Mouse (Mus musculus) colon, adult 2 months (tissue): ENCODE measurements around the gene Cltb. TPM values are rescaled to one million over a fixed set of nuclear protein-coding genes. Genes with fewer than 3 reads are reported as not detected.

Experiments used
- polyA plus RNA-seq: library from polyadenylated mRNA; depleted of rRNA; stranded (reverse); fragments of >200 nt; gene quantifications from 2 replicates; pipeline ENCODE4 v1.2.3, GENCODE M21; 2012; rRNA removed

Gene Cltb
- polyA plus RNA-seq: 124 and 148 TPM in 2 replicates

DNA sequence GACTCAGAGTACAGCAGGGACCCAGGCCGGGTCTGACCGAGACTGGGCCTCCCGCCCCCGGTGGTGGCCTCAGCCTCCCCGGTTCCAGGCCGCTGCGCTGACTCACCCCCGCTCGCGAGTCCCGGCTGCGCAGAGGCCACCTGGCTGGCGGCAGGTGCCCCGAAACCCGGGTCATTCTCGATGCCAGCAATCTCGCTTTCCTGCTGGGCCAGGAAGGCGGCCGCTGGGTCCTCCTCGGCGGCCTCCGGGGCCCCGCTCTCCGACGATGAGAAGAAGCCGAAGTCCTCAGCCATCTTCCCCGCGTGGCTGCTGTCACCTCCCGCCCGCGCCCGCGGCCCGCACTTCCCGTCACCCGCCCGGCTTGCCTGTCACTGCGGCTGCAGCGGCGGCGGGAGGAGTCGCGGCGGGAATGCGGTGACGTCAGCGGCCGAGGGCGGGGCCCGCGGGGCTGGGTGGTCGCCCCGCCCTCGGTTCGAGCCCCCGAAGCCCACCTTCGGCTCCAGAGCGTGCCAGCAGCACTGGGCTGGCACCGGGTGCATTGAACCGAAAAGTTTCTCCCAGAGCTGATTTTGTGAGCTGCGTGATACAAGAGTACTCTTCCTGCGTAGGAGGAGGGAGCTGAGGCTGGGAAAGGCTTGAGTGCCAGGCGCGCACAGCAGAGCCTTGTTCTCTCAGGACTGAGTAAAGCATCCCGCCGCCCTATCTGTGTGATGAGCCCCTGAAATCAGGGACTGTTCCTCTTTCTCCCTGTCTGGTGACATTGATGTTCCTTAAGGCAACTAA is at the start of gene Cltb:
Gene Cltb, minus strand, starts transcription at position 373 of the 783 bp plus-strand sequence.

DNA sequence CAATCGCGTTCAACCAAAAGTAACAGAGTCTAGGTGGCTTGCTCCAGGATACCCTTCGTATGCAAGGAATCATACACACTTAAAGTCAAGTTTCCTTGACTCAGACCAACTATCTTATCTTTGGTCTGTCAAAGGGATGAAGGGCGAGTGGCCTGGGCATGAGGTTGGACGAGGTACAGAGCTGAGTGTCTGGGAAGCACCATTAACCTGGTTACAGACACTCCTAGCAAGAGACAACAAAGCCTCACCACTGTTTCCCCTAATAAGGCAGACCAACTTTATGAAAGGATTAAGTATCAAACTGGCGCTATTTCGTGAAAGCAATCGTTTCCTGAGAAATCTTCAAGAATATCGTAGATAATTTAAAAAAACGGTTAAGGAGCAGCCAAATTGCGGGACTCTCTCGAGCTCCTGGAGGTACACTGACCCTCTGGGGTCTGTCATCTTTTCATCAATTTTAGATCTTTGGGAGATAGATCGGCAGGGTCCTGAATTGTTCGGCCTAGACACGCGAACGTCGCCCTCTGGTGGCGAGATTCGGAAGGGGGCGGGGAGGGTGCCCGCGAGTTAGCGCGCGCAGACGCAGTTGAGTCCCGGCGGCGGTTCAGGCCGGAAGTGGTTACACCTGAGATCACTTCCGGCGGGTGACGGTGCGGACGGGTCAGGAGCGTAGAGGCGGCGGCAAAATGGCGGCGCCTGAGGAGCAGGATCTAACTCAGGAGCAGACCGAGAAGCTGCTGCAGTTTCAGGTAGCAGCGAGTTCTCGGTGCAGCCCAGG is 10.2 kb upstream of the Cltb start, which contains the start of gene Faf2:
Gene Faf2, plus strand, starts transcription at position 630 of the 778 bp plus-strand sequence.

DNA sequence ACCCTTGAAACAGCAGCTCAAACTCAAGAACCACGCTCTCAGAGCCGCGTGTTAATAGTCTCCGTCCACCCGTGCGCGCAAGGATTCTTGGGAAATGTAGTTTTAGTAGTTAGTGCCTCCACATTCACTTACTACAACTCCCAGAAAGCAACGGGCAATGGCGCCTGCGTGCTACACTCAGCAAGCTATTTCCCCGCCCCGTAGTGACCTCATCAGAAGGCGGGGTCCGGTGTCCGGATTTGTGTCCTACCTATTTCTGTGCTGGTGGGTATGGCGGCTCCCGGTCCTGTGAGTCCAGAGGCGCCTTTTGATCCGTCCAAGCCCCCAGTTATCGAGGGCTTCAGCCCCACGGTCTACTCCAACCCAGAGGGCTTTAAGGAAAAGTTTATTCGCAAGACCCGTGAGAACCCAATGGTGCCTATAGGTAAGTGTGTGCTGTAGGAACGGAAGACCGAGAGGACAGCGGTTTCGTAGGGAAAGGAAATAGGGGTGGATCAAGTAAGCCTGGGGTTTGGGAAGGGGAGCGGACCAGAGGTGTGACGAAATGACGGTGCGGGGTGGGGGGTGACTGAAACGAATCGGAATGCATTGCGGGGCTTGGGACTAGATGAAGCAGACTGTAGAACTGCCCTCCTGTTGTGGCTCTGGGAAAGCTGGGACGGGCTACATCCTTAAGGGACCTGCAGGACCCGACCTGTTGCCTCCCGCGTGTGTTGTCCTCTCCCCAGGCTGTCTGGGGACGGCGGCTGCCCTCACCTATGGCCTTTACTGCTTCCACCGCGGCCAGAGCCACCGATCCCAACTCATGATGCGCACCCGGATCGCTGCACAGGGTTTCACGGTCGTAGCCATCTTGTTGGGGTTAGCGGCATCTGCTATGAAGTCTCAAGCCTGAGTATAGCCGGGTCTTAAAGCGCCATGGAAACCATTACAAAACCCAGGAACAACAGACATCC is 20.9 kb downstream of the Cltb start, which contains the start of the genes Nop16 and Higd2a:
Gene Nop16, minus strand, starts transcription at position 95 of the 956 bp plus-strand sequence.
Gene Higd2a, plus strand, starts transcription at position 212 of the 956 bp plus-strand sequence.

DNA sequence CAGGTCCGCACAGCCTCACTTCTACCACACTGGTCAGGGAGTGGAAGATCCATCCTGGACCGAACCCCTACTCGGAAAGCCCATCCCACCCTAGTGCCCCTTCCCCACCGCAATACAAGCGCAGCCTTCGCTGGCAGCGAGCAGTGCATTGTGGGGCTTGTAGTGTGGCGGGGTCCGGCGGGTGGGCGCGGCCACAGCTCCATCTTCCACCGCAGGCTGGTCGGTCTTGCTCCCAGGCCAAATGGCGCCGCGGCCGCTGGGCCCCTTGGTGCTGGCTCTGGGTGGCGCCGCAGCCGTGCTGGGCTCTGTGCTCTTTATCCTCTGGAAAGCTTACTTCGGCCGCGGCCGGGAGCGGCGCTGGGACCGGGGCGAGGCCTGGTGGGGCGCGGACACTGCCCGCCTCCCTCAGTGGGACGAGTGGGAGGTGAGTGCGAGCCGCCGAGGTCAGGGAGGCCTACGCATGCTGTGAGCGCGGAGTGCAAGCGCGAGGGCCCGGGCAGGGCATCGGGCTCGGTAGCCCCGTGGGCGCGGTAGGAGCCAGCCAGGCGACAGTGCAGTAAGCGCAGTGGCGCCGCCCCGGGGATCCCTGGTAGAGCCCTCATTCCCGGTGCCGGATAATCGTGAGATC is 36.2 kb downstream of the Cltb start, which contains the start of gene Arl10:
Gene Arl10, plus strand, starts transcription at position 162 of the 628 bp plus-strand sequence.

DNA sequence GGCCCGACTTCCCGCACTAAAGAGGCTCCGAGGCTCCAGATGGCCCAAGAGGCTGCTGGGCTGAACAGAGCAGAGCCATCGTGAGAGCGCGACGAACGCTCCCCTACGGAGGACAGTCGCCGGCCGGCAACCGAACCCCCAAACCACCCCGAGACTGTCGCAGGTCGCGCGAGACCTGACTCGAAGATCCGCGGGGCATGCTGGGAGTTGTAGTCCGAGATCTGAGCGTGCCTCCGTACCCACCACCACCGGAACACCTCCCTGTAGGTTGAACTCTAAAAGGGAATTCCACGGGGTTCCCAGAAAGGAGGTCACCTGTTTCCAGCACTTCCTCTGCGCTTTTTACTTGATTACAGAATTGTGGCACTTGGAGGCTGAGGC is 46.0 kb downstream of the Cltb start, which contains the start of gene 4833439L19Rik:
Gene 4833439L19Rik, minus strand, starts transcription at position 235 of the 381 bp plus-strand sequence.

Other genes with a start within 250 kb of the Cltb start
- 7.5 and 9.3 TPM in 2 replicates for gene Cplx2, start 240.0 kb downstream of the Cltb start, polyA plus RNA-seq
- gene Thoc3, start 142.5 kb downstream of the Cltb start, polyA plus RNA-seq: 30.3 and 38.6 TPM in 2 replicates
- 2.8 and 4.6 TPM in 2 replicates for gene Simc1, start 107.6 kb downstream of the Cltb start, polyA plus RNA-seq
- 143 and 174 TPM in 2 replicates for gene 4833439L19Rik, start 45.9 kb downstream of the Cltb start, polyA plus RNA-seq
- gene Arl10, start 36.3 kb downstream of the Cltb start, polyA plus RNA-seq: 29.1 and 31.1 TPM in 2 replicates
- 6.7 and 9.2 TPM in 2 replicates for gene Nop16, start 21.3 kb downstream of the Cltb start, polyA plus RNA-seq
- gene Higd2a, start 21.1 kb downstream of the Cltb start, polyA plus RNA-seq: 270 and 271 TPM in 2 replicates
- 18.1 and 20.7 TPM in 2 replicates for gene Faf2, start 10.4 kb upstream of the Cltb start, polyA plus RNA-seq
- gene Rnf44, start 82.6 kb upstream of the Cltb start, polyA plus RNA-seq: 362 and 376 TPM in 2 replicates
- 295 and 365 TPM in 2 replicates for gene Cdhr2, start 90.1 kb upstream of the Cltb start, polyA plus RNA-seq
- gene Gprin1, start 138.5 kb upstream of the Cltb start, polyA plus RNA-seq: 0.62 and 0.85 TPM in 2 replicates
- gene Sncb, start 155.3 kb upstream of the Cltb start, polyA plus RNA-seq: 1.9 and 2.4 TPM in 2 replicates
- not detected in 2 replicates for gene Eif4e1b, start 172.7 kb upstream of the Cltb start, polyA plus RNA-seq
- gene Tspan17, start 178.0 kb upstream of the Cltb start, polyA plus RNA-seq: 12.3 and 22.9 TPM in 2 replicates